Mouse (Mus musculus) embryonic facial prominence, embryonic 11.5 days (tissue): ENCODE results near the gene Upp2. TPM values are rescaled to one million over a fixed set of nuclear protein-coding genes. Genes with fewer than 3 reads are reported as not detected.
A peak's percentile ranks its signal among the peaks of the same experiment; 100 is the strongest.

Experiments
- ATAC-seq: fragments of 200-750 bp; cut with Nextera tagmentation; replicated peaks from 2 replicates; pipeline ENCODE4 v1.8.0; 2017; ENCODE audit warnings: low read depth; ENCODE audit not compliant: insufficient number of reproducible peaks, low FRiP score, low TSS enrichment
- DNase-seq: peaks from one replicate; pipeline ENCODE4 v3.0.0-alpha.2; 2015; ENCODE audit warnings: low spot score
- H3K27ac ChIP-seq: fragments of 300-500 bp; sonication (generic); replicated peaks from 2 replicates; pipeline ENCODE4 v1.5.1; 2014; ENCODE audit warnings: mild to moderate bottlenecking, low read depth, low read length, control low read depth
- H3K27me3 ChIP-seq: fragments of 300-500 bp; sonication (generic); 2 replicates; pipeline ENCODE4 v1.6.1; 2014; ENCODE audit warnings: mild to moderate bottlenecking, low read length, moderate library complexity, mixed read lengths; ENCODE audit not compliant: control insufficient read depth, insufficient read depth
- H3K36me3 ChIP-seq: fragments of 300-500 bp; sonication (generic); replicated peaks from 2 replicates; pipeline ENCODE4 v1.6.1; 2014; ENCODE audit warnings: low read depth, mild to moderate bottlenecking, low read length, moderate library complexity, mixed read lengths; ENCODE audit not compliant: control insufficient read depth, insufficient read depth
- H3K4me1 ChIP-seq: fragments of 300-500 bp; sonication (generic); 2 replicates; pipeline ENCODE4 v1.6.1; 2014; ENCODE audit warnings: low read length, mixed read lengths; ENCODE audit not compliant: control insufficient read depth, insufficient read depth
- H3K4me2 ChIP-seq: fragments of 300-500 bp; sonication (generic); 2 replicates; pipeline ENCODE4 v1.6.1; 2014; ENCODE audit warnings: low read depth, mild to moderate bottlenecking, control low read depth, low read length, moderate library complexity
- H3K4me3 ChIP-seq: fragments of 300-500 bp; sonication (generic); 2 replicates; pipeline ENCODE4 v1.5.1; 2014; ENCODE audit warnings: low read depth, low read length, control low read depth
- H3K9ac ChIP-seq: fragments of 300-500 bp; sonication (generic); replicated peaks from 2 replicates; pipeline ENCODE4 v1.6.1; 2014; ENCODE audit warnings: mild to moderate bottlenecking, control low read depth, low read length
- H3K9me3 ChIP-seq: fragments of 300-500 bp; sonication (generic); replicated peaks from 2 replicates; pipeline ENCODE4 v1.6.1; 2016; ENCODE audit warnings: mild to moderate bottlenecking, low read length, inconsistent platforms, mixed read lengths; ENCODE audit not compliant: control insufficient read depth
- WGBS: fragments of 180-500 bp; shearing (Covaris S2); extraction: QIAGEN DNeasy Blood & Tissue Kit; methylation state at CpG from one replicate; pipeline ENCODE4 v1.1.7; 2014; 5-methylcytosine and 5-hydroxymethylcytosine counted together
- polyA plus RNA-seq: library from polyadenylated mRNA; unstranded; fragments of >200 nt; fragmentation: Nextera tagmentation; extraction: Ambion mirVana; gene quantifications from 2 replicates; pipeline ENCODE4 v1.2.1, GENCODE M21; 2014

The Upp2 gene
- polyA plus RNA-seq, 1 experiment from 2014 or later = 5.0 TPM

- Histone ChIP-seq H3K27me3 (no peaks in the 10 kb centered on the region), H3K9ac (no peak overlapping the region), H3K36me3 (no peaks in the 10 kb centered on the region), H3K4me3 (no peak overlapping the region), H3K9me3 (no peaks in the 10 kb centered on the region), H3K4me2 (no peak overlapping the region), H3K27ac (no peak overlapping the region), H3K4me1 (no peaks in the 10 kb centered on the region; the same call in 1 of the 2 replicates)
- WGBS = 72% methylated on average over 5 of the region's 5 CpGs
- no peak for DNase-seq
- no peak for ATAC-seq
These were observed 37.7 kb upstream of the Upp2 start for GRCm38 (mm10) chr2:58529384-58529783.

DNA sequence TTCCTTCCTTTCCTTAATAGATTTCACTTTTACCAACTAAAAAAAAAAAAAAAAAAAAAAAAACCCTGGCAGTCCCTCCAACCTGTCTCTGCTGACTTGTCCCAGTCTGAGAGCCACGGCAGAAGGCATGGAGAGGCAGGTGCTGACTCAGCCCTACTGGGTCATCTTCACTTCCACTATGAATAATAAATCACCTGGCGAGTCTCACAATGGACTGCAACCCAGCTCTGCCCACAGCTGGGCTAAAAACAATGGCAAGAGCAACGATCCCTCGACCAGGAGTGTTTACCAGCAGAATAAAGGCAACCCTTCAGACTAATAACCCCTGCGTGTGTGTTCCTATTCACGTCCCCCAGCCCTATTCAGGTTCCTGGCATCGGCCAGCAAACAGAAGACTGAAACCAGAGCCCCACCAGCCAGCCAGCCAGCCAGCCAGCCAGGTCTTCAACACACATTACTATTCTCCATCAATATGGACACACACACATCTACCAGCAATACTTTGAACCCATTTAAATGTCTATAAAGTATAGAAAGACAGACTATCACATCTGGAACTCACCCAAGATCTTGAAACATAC, 37.1 kb upstream of the Upp2 start:
- 49% methylated on average over 7 of the region's 7 CpGs for WGBS
- no peaks in the 10 kb centered on the region; the same call in 1 of the 2 replicates for H3K4me1 ChIP-seq
- H3K9me3 ChIP-seq = no peaks in the 10 kb centered on the region
- no peak overlapping the region for H3K9ac ChIP-seq
- ATAC-seq (no peak), DNase-seq (no peak)
- H3K27ac ChIP-seq = no peak overlapping the region
- H3K27me3 ChIP-seq = no peaks in the 10 kb centered on the region
- H3K4me3 ChIP-seq = no peak overlapping the region
- H3K4me2 ChIP-seq = no peak overlapping the region
- no peaks in the 10 kb centered on the region for H3K36me3 ChIP-seq

DNA sequence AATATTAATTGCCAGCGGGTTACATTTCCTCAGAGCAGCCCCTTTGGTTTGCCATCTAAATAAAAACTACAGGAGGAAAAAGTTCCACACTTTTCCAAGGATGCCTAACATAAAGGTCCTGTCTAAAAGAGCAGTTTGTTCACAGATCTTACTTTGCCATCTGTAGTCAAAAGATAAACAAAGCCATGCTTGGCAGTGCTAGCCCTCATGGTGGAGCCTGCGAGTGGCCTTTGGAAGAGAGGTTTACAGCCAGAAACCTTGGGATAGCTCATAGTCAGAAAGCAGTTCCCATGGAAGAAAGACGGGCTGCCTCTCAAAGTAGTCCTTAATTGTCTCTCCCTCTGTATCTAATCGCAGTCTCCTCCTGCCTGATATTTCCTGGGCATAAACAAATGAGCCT, 36.6 kb upstream of the Upp2 start:
- Histone ChIP-seq H3K27ac (no peak overlapping the region), H3K4me1 (no peaks in the 10 kb centered on the region; the same call in 1 of the 2 replicates), H3K4me2 (no peak overlapping the region), H3K4me3 (no peak overlapping the region), H3K27me3 (no peaks in the 10 kb centered on the region), H3K36me3 (no peaks in the 10 kb centered on the region), H3K9ac (no peak overlapping the region), H3K9me3 (no peaks in the 10 kb centered on the region)
- WGBS = 81% methylated on average over 4 of the region's 4 CpGs
- ATAC-seq (no peak), DNase-seq (no peak)

- Histone ChIP-seq H3K4me2 (no peak overlapping the region), H3K4me1 (no peaks in the 10 kb centered on the region; the same call in 1 of the 2 replicates), H3K4me3 (no peak overlapping the region), H3K9me3 (no peaks in the 10 kb centered on the region), H3K27me3 (no peaks in the 10 kb centered on the region), H3K27ac (0 out of 2 replicates have a peak overlapping the region, but pooled peaks have one; percentile 36), H3K9ac (no peak overlapping the region), H3K36me3 (no peaks in the 10 kb centered on the region)
- peak; percentile 76 for DNase-seq
- ATAC-seq = peak; percentile 67; the same call in 1 of the 2 replicates
- 15% methylated on average over 10 of the region's 10 CpGs for WGBS
These were observed 34.7 kb upstream of the Upp2 start for GRCm38 (mm10) chr2:58532260-58532850.

GRCm38 (mm10) chr2:58533521-58534001, 33.5 kb upstream of the Upp2 start:
- no peak overlapping the region for H3K9ac ChIP-seq
- H3K4me1 ChIP-seq = no peaks in the 10 kb centered on the region; the same call in 1 of the 2 replicates
- H3K27me3 ChIP-seq = no peaks in the 10 kb centered on the region
- no peak overlapping the region for H3K4me2 ChIP-seq
- DNase-seq (peak; percentile 74), ATAC-seq (peak; percentile 64)
- H3K27ac ChIP-seq = no peak overlapping the region
- no peak overlapping the region for H3K4me3 ChIP-seq
- WGBS = 23% methylated on average over 7 of the region's 7 CpGs
- H3K9me3 ChIP-seq = no peaks in the 10 kb centered on the region
- no peaks in the 10 kb centered on the region for H3K36me3 ChIP-seq

- no peaks in the 10 kb centered on the region for H3K9me3 ChIP-seq
- no peaks in the 10 kb centered on the region; the same call in 1 of the 2 replicates for H3K4me1 ChIP-seq
- no peak overlapping the region for H3K4me3 ChIP-seq
- H3K9ac ChIP-seq = no peak overlapping the region
- no peak for ATAC-seq
- H3K27me3 ChIP-seq = no peaks in the 10 kb centered on the region
- no peak for DNase-seq
- no peaks in the 10 kb centered on the region for H3K36me3 ChIP-seq
- no peak overlapping the region for H3K4me2 ChIP-seq
- no peak overlapping the region for H3K27ac ChIP-seq
- WGBS = 64% methylated on average over 4 of the region's 4 CpGs
These were observed 32.7 kb upstream of the Upp2 start for GRCm38 (mm10) chr2:58534379-58534778.

GRCm38 (mm10) chr2:58535233-58535632, 31.9 kb upstream of the Upp2 start:
- H3K4me1 ChIP-seq = no peaks in the 10 kb centered on the region; the same call in 1 of the 2 replicates
- H3K4me2 ChIP-seq = no peak overlapping the region
- H3K9ac ChIP-seq = no peak overlapping the region
- no peak overlapping the region for H3K27ac ChIP-seq
- H3K9me3 ChIP-seq = no peaks in the 10 kb centered on the region
- 81% methylated on average over 8 of the region's 8 CpGs for WGBS
- DNase-seq (no peak), ATAC-seq (no peak)
- no peak overlapping the region for H3K4me3 ChIP-seq
- H3K36me3 ChIP-seq = no peaks in the 10 kb centered on the region
- H3K27me3 ChIP-seq = no peaks in the 10 kb centered on the region

- H3K9me3 ChIP-seq = no peaks in the 10 kb centered on the region
These were observed 30.3 kb upstream of the Upp2 start for GRCm38 (mm10) chr2:58536796-58537195.

More at GRCm38 (mm10) chr2:58536796-58537195, 30.3 kb upstream of the Upp2 start:
- Histone ChIP-seq H3K9ac (no peak overlapping the region), H3K27me3 (no peaks in the 10 kb centered on the region), H3K27ac (no peak overlapping the region), H3K4me2 (no peak overlapping the region), H3K36me3 (no peaks in the 10 kb centered on the region), H3K4me3 (no peak overlapping the region), H3K4me1 (no peaks in the 10 kb centered on the region)
- WGBS = 89% methylated on average over 3 of the region's 3 CpGs
- ATAC-seq (no peak), DNase-seq (no peak)
